Mouse (Mus musculus): ENCODE data around the gene Sh2b2. TPM values are rescaled to one million over a fixed set of nuclear protein-coding genes. Genes with fewer than 3 reads are reported as not detected.
A peak's percentile ranks its signal among the peaks of the same experiment; 100 is the strongest.

Gene Sh2b2
- polyA plus RNA-seq, 1 experiment from 2014 or later = 3.1 TPM

GRCm38 (mm10) chr5:136245541-136246451 is 560 bp downstream of the Sh2b2 start:
- Histone ChIP-seq H3K27ac (ENCODE audit: low read depth) (peak overlapping the region; percentile 69), H3K4me3 (ENCODE audit: low read depth, low read length) (peak overlapping the region; percentile 64), H3K27me3 (replicated peaks; ENCODE audit: control insufficient read depth, insufficient read depth, low read length) (no peaks in the 10 kb centered on the region), H3K36me3 (ENCODE audit: control insufficient read depth, insufficient read depth, low read length) (no peaks in the 10 kb centered on the region), H3K9ac (ENCODE audit: low read length) (peak overlapping the region; percentile 42; the same call in 1 of the 2 replicates), H3K4me2 (ENCODE audit: low read length) (peak overlapping the region; percentile 74), H3K9me3 (ENCODE audit: control insufficient read depth, low read length) (no peaks in the 10 kb centered on the region), H3K4me1 (replicated peaks; ENCODE audit: control insufficient read depth, insufficient read depth, low read length) (peaks cover 8% of the 10 kb centered on the region; the same call in 1 of the 2 replicates)
- DNase-seq (ENCODE audit: low spot score) (no peak), ATAC-seq (replicated peaks; ENCODE audit: low FRiP score, low TSS enrichment, low read depth) (no peak)
- WGBS = 15% methylated on average over 15 of the region's 15 CpGs

GRCm38 (mm10) chr5:136244762-136245540 is 1.4 kb downstream of the Sh2b2 start:
- under 1% methylated on average over 45 of the region's 57 CpGs for whole genome bisulfite sequencing
- Histone ChIP-seq H3K9ac (ENCODE audit: low read length) (peak overlapping the region; percentile 50), H3K4me1 (replicated peaks; ENCODE audit: control insufficient read depth, insufficient read depth, low read length) (peaks cover 8% of the 10 kb centered on the region; the same call in 1 of the 2 replicates), H3K36me3 (ENCODE audit: control insufficient read depth, insufficient read depth, low read length) (no peaks in the 10 kb centered on the region), H3K27me3 (replicated peaks; ENCODE audit: control insufficient read depth, insufficient read depth, low read length) (no peaks in the 10 kb centered on the region), H3K27ac (ENCODE audit: low read depth) (peak overlapping the region; percentile 69), H3K4me3 (ENCODE audit: low read depth, low read length) (peak overlapping the region; percentile 64), H3K4me2 (ENCODE audit: low read length) (peak overlapping the region; percentile 74), H3K9me3 (ENCODE audit: control insufficient read depth, low read length) (no peaks in the 10 kb centered on the region)
- peak; percentile 82 for ATAC-seq (replicated peaks; ENCODE audit: low FRiP score, low TSS enrichment, low read depth)
- peak; percentile 88 for DNase-seq (ENCODE audit: low spot score)

GRCm38 (mm10) chr5:136243851-136244761 is 2.2 kb downstream of the Sh2b2 start:
- under 1% methylated on average over 66 of the region's 67 CpGs for WGBS
- H3K9ac ChIP-seq (ENCODE audit: low read length) = peak overlapping the region; percentile 50
- DNase-seq (ENCODE audit: low spot score) = peak; percentile 75
- peaks cover 8% of the 10 kb centered on the region; the same call in 1 of the 2 replicates for H3K4me1 ChIP-seq (replicated peaks; ENCODE audit: control insufficient read depth, insufficient read depth, low read length)
- no peaks in the 10 kb centered on the region for H3K9me3 ChIP-seq (ENCODE audit: control insufficient read depth, low read length)
- H3K4me2 ChIP-seq (ENCODE audit: low read length) = peak overlapping the region; percentile 74
- H3K27me3 ChIP-seq (replicated peaks; ENCODE audit: control insufficient read depth, insufficient read depth, low read length) = no peaks in the 10 kb centered on the region
- peak overlapping the region; percentile 64 for H3K4me3 ChIP-seq (ENCODE audit: low read depth, low read length)
- no peaks in the 10 kb centered on the region for H3K36me3 ChIP-seq (ENCODE audit: control insufficient read depth, insufficient read depth, low read length)
- peak; percentile 1; the same call in 1 of the 2 replicates for ATAC-seq (replicated peaks; ENCODE audit: low FRiP score, low TSS enrichment, low read depth)
- no peak overlapping the region for H3K27ac ChIP-seq (ENCODE audit: low read depth)

GRCm38 (mm10) chr5:136241161-136241560 is 5.2 kb downstream of the Sh2b2 start:
- Histone ChIP-seq H3K4me1 (replicated peaks; ENCODE audit: control insufficient read depth, insufficient read depth, low read length) (peaks cover 8% of the 10 kb centered on the region; the same call in 1 of the 2 replicates), H3K27ac (ENCODE audit: low read depth) (no peak overlapping the region), H3K4me2 (ENCODE audit: low read length) (no peak overlapping the region), H3K4me3 (ENCODE audit: low read depth, low read length) (no peak overlapping the region), H3K27me3 (replicated peaks; ENCODE audit: control insufficient read depth, insufficient read depth, low read length) (no peaks in the 10 kb centered on the region), H3K9ac (ENCODE audit: low read length) (no peak overlapping the region), H3K9me3 (ENCODE audit: control insufficient read depth, low read length) (no peaks in the 10 kb centered on the region), H3K36me3 (ENCODE audit: control insufficient read depth, insufficient read depth, low read length) (no peaks in the 10 kb centered on the region)
- ATAC-seq (replicated peaks; ENCODE audit: low FRiP score, low TSS enrichment, low read depth) (no peak), DNase-seq (ENCODE audit: low spot score) (no peak)
- WGBS = 78% methylated on average over 6 of the region's 6 CpGs

- Histone ChIP-seq H3K36me3 (ENCODE audit: control insufficient read depth, insufficient read depth, low read length) (no peaks in the 10 kb centered on the region), H3K4me1 (replicated peaks; ENCODE audit: control insufficient read depth, insufficient read depth, low read length) (peaks cover 8% of the 10 kb centered on the region; the same call in 1 of the 2 replicates), H3K4me2 (ENCODE audit: low read length) (no peak overlapping the region), H3K4me3 (ENCODE audit: low read depth, low read length) (no peak overlapping the region), H3K27ac (ENCODE audit: low read depth) (no peak overlapping the region), H3K9ac (ENCODE audit: low read length) (no peak overlapping the region), H3K27me3 (replicated peaks; ENCODE audit: control insufficient read depth, insufficient read depth, low read length) (no peaks in the 10 kb centered on the region), H3K9me3 (ENCODE audit: control insufficient read depth, low read length) (no peaks in the 10 kb centered on the region)
- 31% methylated on average over 1 of the region's 1 CpGs for WGBS
- ATAC-seq (replicated peaks; ENCODE audit: low FRiP score, low TSS enrichment, low read depth) = no peak
- DNase-seq (ENCODE audit: low spot score) = no peak
Measured at GRCm38 (mm10) chr5:136240381-136240780, 6.0 kb downstream of the Sh2b2 start.

- Histone ChIP-seq H3K4me3 (ENCODE audit: low read depth, low read length) (peak overlapping the region; percentile 10; the same call in 1 of the 2 replicates), H3K9ac (ENCODE audit: low read length) (no peak overlapping the region), H3K4me2 (ENCODE audit: low read length) (peak overlapping the region; percentile 49), H3K4me1 (replicated peaks; ENCODE audit: control insufficient read depth, insufficient read depth, low read length) (no peaks in the 10 kb centered on the region), H3K27me3 (replicated peaks; ENCODE audit: control insufficient read depth, insufficient read depth, low read length) (0 out of 2 replicates have a peak, but pooled peaks cover 7% of the 10 kb centered on the region), H3K36me3 (ENCODE audit: control insufficient read depth, insufficient read depth, low read length) (no peaks in the 10 kb centered on the region), H3K9me3 (ENCODE audit: control insufficient read depth, low read length) (no peaks in the 10 kb centered on the region), H3K27ac (ENCODE audit: low read depth) (no peak overlapping the region)
- DNase-seq (ENCODE audit: low spot score) = no peak
- ATAC-seq (replicated peaks; ENCODE audit: low FRiP score, low TSS enrichment, low read depth) = no peak
- 2% methylated on average over 19 of the region's 19 CpGs for WGBS
Measured at GRCm38 (mm10) chr5:136237607-136238006, 8.7 kb downstream of the Sh2b2 start.

GRCm38 (mm10) chr5:136236611-136237010 is 9.7 kb downstream of the Sh2b2 start:
- 70% methylated on average over 5 of the region's 5 CpGs for WGBS
- no peak for ATAC-seq (replicated peaks; ENCODE audit: low FRiP score, low TSS enrichment, low read depth)
- Histone ChIP-seq H3K4me1 (replicated peaks; ENCODE audit: control insufficient read depth, insufficient read depth, low read length) (no peaks in the 10 kb centered on the region), H3K4me3 (ENCODE audit: low read depth, low read length) (no peak overlapping the region), H3K4me2 (ENCODE audit: low read length) (no peak overlapping the region), H3K27me3 (replicated peaks; ENCODE audit: control insufficient read depth, insufficient read depth, low read length) (peaks cover 12% of the 10 kb centered on the region; the same call in 1 of the 2 replicates), H3K9me3 (ENCODE audit: control insufficient read depth, low read length) (no peaks in the 10 kb centered on the region), H3K9ac (ENCODE audit: low read length) (no peak overlapping the region), H3K36me3 (ENCODE audit: control insufficient read depth, insufficient read depth, low read length) (no peaks in the 10 kb centered on the region), H3K27ac (ENCODE audit: low read depth) (no peak overlapping the region)
- no peak for DNase-seq (ENCODE audit: low spot score)
